Mouse (Mus musculus) hindbrain, embryonic 13.5 days (tissue): ENCODE measurements at regions not wholly inside any gene's neighbourhood (a gene's known extent, or its start where the extent isn't known, plus 50 kb on each side); places are given as distances from the start of the nearest gene placed in this dataset.

Experiments
- ATAC-seq: fragments of 200-750 bp; cut with Nextera tagmentation; 2 replicates; pipeline ENCODE4 v1.8.0; 2017; ENCODE audit warnings: moderate TSS enrichment; ENCODE audit not compliant: low FRiP score
- H3K27ac ChIP-seq: fragments of 300-500 bp; sonication (generic); 2 replicates; pipeline ENCODE4 v1.5.1; 2015; ENCODE audit warnings: inconsistent platforms, mild to moderate bottlenecking, moderate library complexity
- H3K27me3 ChIP-seq: fragments of 300-500 bp; sonication (generic); 2 replicates; pipeline ENCODE4 v1.6.1; 2015; ENCODE audit warnings: mild to moderate bottlenecking, inconsistent platforms
- H3K36me3 ChIP-seq: fragments of 300-500 bp; sonication (generic); 2 replicates; pipeline ENCODE4 v1.6.1; 2015; ENCODE audit warnings: mild to moderate bottlenecking, inconsistent platforms
- H3K4me1 ChIP-seq: fragments of 300-500 bp; sonication (generic); replicated peaks from 2 replicates; pipeline ENCODE4 v1.6.1; 2015; ENCODE audit warnings: inconsistent platforms
- H3K4me2 ChIP-seq: fragments of 300-500 bp; sonication (generic); 2 replicates; pipeline ENCODE4 v1.6.1; 2015; ENCODE audit warnings: inconsistent platforms, mild to moderate bottlenecking, moderate library complexity
- H3K4me3 ChIP-seq: fragments of 300-500 bp; sonication (generic); 2 replicates; pipeline ENCODE4 v1.5.1; 2015; ENCODE audit warnings: mild to moderate bottlenecking, inconsistent platforms
- H3K9ac ChIP-seq: fragments of 300-500 bp; sonication (generic); 2 replicates; pipeline ENCODE4 v1.6.1; 2015; ENCODE audit warnings: mild to moderate bottlenecking, inconsistent platforms
- H3K9me3 ChIP-seq: fragments of 300-500 bp; sonication (generic); 2 replicates; pipeline ENCODE4 v1.6.1; 2016; ENCODE audit warnings: inconsistent platforms
- WGBS: fragments of 180-500 bp; shearing (Covaris S2); methylation state at CpG from one replicate; pipeline ENCODE4 v1.1.7; 2015; 5-methylcytosine and 5-hydroxymethylcytosine counted together

- ATAC-seq: no peak
- no peaks in the 10 kb centered on the region for H3K9me3 ChIP-seq
- H3K27ac ChIP-seq: no peak overlapping the region
- 80% methylated on average over 10 of the region's 16 CpGs for WGBS
- H3K36me3 ChIP-seq: no peaks in the 10 kb centered on the region
- H3K4me1 ChIP-seq: no peaks in the 10 kb centered on the region
- no peaks in the 10 kb centered on the region for H3K27me3 ChIP-seq
- no peak overlapping the region for H3K4me2 ChIP-seq
- no peak overlapping the region for H3K9ac ChIP-seq
- H3K4me3 ChIP-seq: no peak overlapping the region
Observed at GRCm38 (mm10) chr3:54103098-54103497, 52.7 kb upstream of the Trpc4 start.

- 52% methylated on average over 6 of the region's 6 CpGs for WGBS
- H3K27ac ChIP-seq: 0 out of 2 replicates have a peak overlapping the region, but pooled peaks have one; percentile 30
- peaks cover 11% of the 10 kb centered on the region for H3K4me1 ChIP-seq
Observed at GRCm38 (mm10) chr3:54083634-54084033, 72.2 kb upstream of the Trpc4 start.

GRCm38 (mm10) chr3:54076461-54076860, 79.4 kb upstream of the Trpc4 start:
- H3K27me3 ChIP-seq: no peaks in the 10 kb centered on the region
- no peaks in the 10 kb centered on the region for H3K9me3 ChIP-seq
- no peak overlapping the region for H3K27ac ChIP-seq
- H3K4me3 ChIP-seq: no peak overlapping the region
- no peak for ATAC-seq
- H3K4me2 ChIP-seq: no peak overlapping the region
- no peak overlapping the region for H3K9ac ChIP-seq
- WGBS: 85% methylated on average over 5 of the region's 5 CpGs
- H3K4me1 ChIP-seq: no peaks in the 10 kb centered on the region
- H3K36me3 ChIP-seq: no peaks in the 10 kb centered on the region

More at GRCm38 (mm10) chr3:54083634-54084033, 72.2 kb upstream of the Trpc4 start:
- H3K27me3 ChIP-seq: no peaks in the 10 kb centered on the region
- H3K36me3 ChIP-seq: no peaks in the 10 kb centered on the region
- no peaks in the 10 kb centered on the region for H3K9me3 ChIP-seq
- no peak overlapping the region for H3K9ac ChIP-seq
- H3K4me2 ChIP-seq: no peak overlapping the region
- peak; percentile 53; the same call in 1 of the 2 replicates for ATAC-seq
- H3K4me3 ChIP-seq: no peak overlapping the region

- WGBS: 79% methylated on average over 1 of the region's 1 CpGs
- ATAC-seq: no peak
- Histone ChIP-seq H3K9ac (no peak overlapping the region), H3K36me3 (no peaks in the 10 kb centered on the region), H3K27me3 (no peaks in the 10 kb centered on the region), H3K9me3 (no peaks in the 10 kb centered on the region), H3K4me2 (no peak overlapping the region), H3K4me1 (no peaks in the 10 kb centered on the region), H3K4me3 (no peak overlapping the region), H3K27ac (no peak overlapping the region)
Observed at GRCm38 (mm10) chr3:54060653-54061052, 95.2 kb upstream of the Trpc4 start.

DNA sequence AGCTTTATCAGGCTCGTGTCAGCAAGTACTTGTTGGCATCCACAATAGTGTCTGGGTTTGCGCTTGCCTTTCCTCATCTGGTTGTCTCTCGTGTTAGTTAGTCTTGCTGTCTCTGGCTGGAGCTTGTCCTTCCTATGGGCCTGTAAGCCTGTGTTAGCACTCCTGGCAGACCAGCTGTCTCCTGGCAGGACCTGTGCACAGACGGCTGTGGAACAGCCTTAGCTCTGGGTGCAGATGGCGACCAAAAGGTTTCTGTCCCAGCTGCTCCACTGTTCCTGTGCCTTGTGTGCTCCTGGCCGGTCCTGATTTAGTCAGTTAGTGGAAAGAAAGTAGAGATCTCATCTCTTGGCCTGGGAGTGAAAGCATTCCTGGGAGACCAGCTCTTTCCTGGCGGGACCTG, 101.5 kb upstream of the Trpc4 start:
- H3K27me3 ChIP-seq: no peaks in the 10 kb centered on the region
- H3K4me1 ChIP-seq: peaks cover 4% of the 10 kb centered on the region
- H3K36me3 ChIP-seq: no peaks in the 10 kb centered on the region
- no peak overlapping the region for H3K27ac ChIP-seq
- no peak overlapping the region for H3K4me2 ChIP-seq
- H3K9ac ChIP-seq: no peak overlapping the region
- ATAC-seq: no peak
- H3K9me3 ChIP-seq: no peaks in the 10 kb centered on the region
- H3K4me3 ChIP-seq: no peak overlapping the region
- 84% methylated on average over 7 of the region's 7 CpGs for WGBS

GRCm38 (mm10) chr3:54049370-54049769, 106.5 kb upstream of the Trpc4 start:
- Histone ChIP-seq H3K9me3 (no peaks in the 10 kb centered on the region), H3K4me3 (no peak overlapping the region), H3K4me2 (no peak overlapping the region), H3K9ac (no peak overlapping the region), H3K36me3 (no peaks in the 10 kb centered on the region), H3K4me1 (peaks cover 8% of the 10 kb centered on the region), H3K27me3 (no peaks in the 10 kb centered on the region), H3K27ac (peak overlapping the region; percentile 35; the same call in 1 of the 2 replicates)
- ATAC-seq: peak; percentile 74
- WGBS: 23% methylated on average over 2 of the region's 2 CpGs

DNA sequence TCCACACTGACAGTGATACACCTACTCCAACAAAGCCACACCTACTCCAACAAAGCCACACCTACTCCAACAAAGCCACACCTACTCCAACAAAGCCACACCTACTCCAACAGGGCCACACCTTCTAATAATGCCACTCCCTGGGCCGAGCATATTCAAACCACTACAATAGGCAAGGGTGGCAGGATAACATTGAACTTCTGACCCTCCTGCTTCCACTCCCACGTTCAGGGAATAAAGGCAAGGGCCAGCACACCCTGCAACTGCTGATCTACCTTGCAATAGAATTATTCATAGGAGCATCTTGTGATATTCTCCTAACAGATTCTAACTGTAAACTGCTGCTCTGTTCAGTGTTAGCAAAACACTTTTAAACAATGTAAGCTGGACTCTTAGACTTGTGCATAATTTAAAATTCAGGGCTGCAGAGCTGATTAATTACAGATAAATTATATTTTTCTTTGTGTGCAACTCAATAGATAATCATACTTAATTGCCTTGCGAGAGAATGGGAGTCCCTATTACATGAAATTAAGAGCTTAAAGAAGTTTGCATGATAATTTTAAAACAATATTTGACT, 107.7 kb upstream of the Trpc4 start:
- no peak for ATAC-seq
- no peak overlapping the region for H3K27ac ChIP-seq

DNA sequence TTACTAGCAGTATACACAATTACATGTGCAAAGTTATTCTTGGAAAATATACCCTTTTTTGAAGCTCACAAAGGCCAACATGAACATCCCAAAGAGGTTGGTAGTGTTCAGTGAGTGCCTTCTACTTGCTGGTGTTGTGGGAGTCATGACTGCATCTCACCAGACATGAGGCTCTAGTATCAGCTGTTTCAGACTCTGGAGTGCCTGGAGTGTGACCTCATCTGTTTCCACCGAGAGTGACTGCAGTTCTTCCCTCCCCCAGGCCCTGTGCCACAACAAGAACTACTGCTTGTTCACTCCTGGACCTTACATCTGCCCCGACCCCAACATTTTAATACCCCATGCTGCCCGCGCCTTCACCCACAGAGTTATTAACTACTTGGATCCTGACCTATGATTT, 128.5 kb upstream of the Trpc4 start:
- no peaks in the 10 kb centered on the region for H3K27me3 ChIP-seq
- no peaks in the 10 kb centered on the region for H3K9me3 ChIP-seq
- WGBS: 76% methylated on average over 4 of the region's 4 CpGs
- H3K4me2 ChIP-seq: no peak overlapping the region
- no peaks in the 10 kb centered on the region for H3K36me3 ChIP-seq
- ATAC-seq: no peak
- no peak overlapping the region for H3K4me3 ChIP-seq
- H3K9ac ChIP-seq: no peak overlapping the region
- no peak overlapping the region for H3K27ac ChIP-seq
- H3K4me1 ChIP-seq: no peaks in the 10 kb centered on the region

More for the DNA sequence above, 107.7 kb upstream of the Trpc4 start:
- Histone ChIP-seq H3K9me3 (no peaks in the 10 kb centered on the region), H3K27me3 (no peaks in the 10 kb centered on the region), H3K9ac (no peak overlapping the region), H3K36me3 (no peaks in the 10 kb centered on the region), H3K4me2 (no peak overlapping the region), H3K4me3 (no peak overlapping the region), H3K4me1 (peaks cover 8% of the 10 kb centered on the region)
- WGBS: 62% methylated on average over 3 of the region's 3 CpGs

- Histone ChIP-seq H3K4me1 (peaks cover 8% of the 10 kb centered on the region), H3K4me3 (no peak overlapping the region), H3K9ac (no peak overlapping the region), H3K27ac (no peak overlapping the region), H3K36me3 (no peaks in the 10 kb centered on the region), H3K27me3 (no peaks in the 10 kb centered on the region), H3K9me3 (no peaks in the 10 kb centered on the region), H3K4me2 (no peak overlapping the region)
- no peak for ATAC-seq
- WGBS: 41% methylated on average over 4 of the region's 4 CpGs
Observed at GRCm38 (mm10) chr3:54020196-54020595, 135.6 kb upstream of the Trpc4 start.

DNA sequence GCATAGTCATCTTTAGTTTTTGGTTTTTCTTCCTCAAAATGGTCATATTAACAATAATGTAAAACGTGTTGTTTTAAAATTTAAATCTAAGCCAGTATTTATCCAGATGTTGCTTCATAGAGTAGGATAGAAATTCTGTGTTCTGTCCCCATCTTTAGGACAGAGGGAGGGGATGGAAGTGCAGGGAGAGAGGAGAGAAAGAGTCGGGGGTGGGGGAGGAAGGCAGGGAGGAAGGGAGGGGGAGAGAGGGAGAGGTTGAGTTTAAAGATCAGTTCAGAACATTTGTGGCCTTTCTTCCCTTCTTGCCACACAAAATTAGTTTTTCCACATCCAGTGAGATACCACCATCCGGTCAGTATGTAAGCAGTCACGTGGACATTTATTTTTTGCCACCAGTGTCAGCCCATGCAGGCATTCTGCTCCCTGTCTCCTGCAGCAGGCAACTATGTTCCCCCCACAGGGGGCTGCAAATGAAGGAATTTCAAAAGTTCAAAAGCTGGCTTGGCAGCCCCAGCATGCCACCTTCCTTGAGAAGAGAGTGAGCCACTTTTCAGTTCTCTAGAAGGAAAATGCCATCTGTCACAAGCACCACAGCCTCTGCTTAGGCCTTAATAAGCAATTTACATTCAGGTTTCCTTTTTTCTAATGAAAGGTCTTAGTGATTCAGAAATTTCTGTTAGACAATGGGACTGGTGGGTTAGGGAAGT, 137.7 kb upstream of the Trpc4 start:
- Histone ChIP-seq H3K4me1 (peaks cover 8% of the 10 kb centered on the region), H3K27me3 (no peaks in the 10 kb centered on the region), H3K9me3 (no peaks in the 10 kb centered on the region), H3K9ac (no peak overlapping the region), H3K27ac (peak overlapping the region; percentile 10; the same call in 1 of the 2 replicates), H3K4me3 (no peak overlapping the region), H3K36me3 (no peaks in the 10 kb centered on the region), H3K4me2 (no peak overlapping the region)
- 24% methylated on average over 4 of the region's 4 CpGs for WGBS
- ATAC-seq: peak; percentile 52

GRCm38 (mm10) chr3:54016877-54017276, 139.0 kb upstream of the Trpc4 start:
- H3K4me3 ChIP-seq: no peak overlapping the region
- no peak for ATAC-seq
- 68% methylated on average over 5 of the region's 5 CpGs for WGBS
- H3K27ac ChIP-seq: no peak overlapping the region
- peaks cover 8% of the 10 kb centered on the region for H3K4me1 ChIP-seq
- H3K27me3 ChIP-seq: no peaks in the 10 kb centered on the region
- no peak overlapping the region for H3K9ac ChIP-seq
- H3K4me2 ChIP-seq: no peak overlapping the region
- H3K9me3 ChIP-seq: no peaks in the 10 kb centered on the region
- no peaks in the 10 kb centered on the region for H3K36me3 ChIP-seq

- ATAC-seq: no peak
- H3K27me3 ChIP-seq: no peaks in the 10 kb centered on the region
- no peak overlapping the region for H3K9ac ChIP-seq
- WGBS: 93% methylated on average over 2 of the region's 2 CpGs
- H3K36me3 ChIP-seq: no peaks in the 10 kb centered on the region
- H3K4me3 ChIP-seq: no peak overlapping the region
- no peaks in the 10 kb centered on the region for H3K4me1 ChIP-seq
- no peak overlapping the region for H3K4me2 ChIP-seq
- no peak overlapping the region for H3K27ac ChIP-seq
- no peaks in the 10 kb centered on the region for H3K9me3 ChIP-seq
Observed at GRCm38 (mm10) chr3:54011016-54011415, 144.8 kb upstream of the Trpc4 start.

- H3K36me3 ChIP-seq: no peaks in the 10 kb centered on the region
- no peaks in the 10 kb centered on the region for H3K27me3 ChIP-seq
- no peak for ATAC-seq
- 87% methylated on average over 4 of the region's 4 CpGs for WGBS
- H3K9ac ChIP-seq: no peak overlapping the region
- no peak overlapping the region for H3K27ac ChIP-seq
- no peak overlapping the region for H3K4me3 ChIP-seq
- H3K4me1 ChIP-seq: no peaks in the 10 kb centered on the region
- H3K9me3 ChIP-seq: no peaks in the 10 kb centered on the region
- no peak overlapping the region for H3K4me2 ChIP-seq
Observed at GRCm38 (mm10) chr3:53992993-53993392, 129.4 kb upstream of the Ufm1 start.
